Mouse (Mus musculus) hindbrain, embryonic 12.5 days (tissue): ENCODE results near the gene Dynll1. TPM values are rescaled to one million over a fixed set of nuclear protein-coding genes. Genes with fewer than 3 reads are reported as not detected.

Experiments used
- ATAC-seq: fragments of 200-750 bp; cut with Nextera tagmentation; 2 replicates; pipeline ENCODE4 v1.8.0; 2017; ENCODE audit warnings: moderate TSS enrichment; ENCODE audit not compliant: low FRiP score
- H3K27ac ChIP-seq: fragments of 300-500 bp; sonication (generic); 2 replicates; pipeline ENCODE4 v1.5.1; 2016; ENCODE audit warnings: mild to moderate bottlenecking
- H3K27me3 ChIP-seq: fragments of 300-500 bp; sonication (generic); 2 replicates; pipeline ENCODE4 v1.6.1; 2016; ENCODE audit warnings: mild to moderate bottlenecking
- H3K36me3 ChIP-seq: fragments of 300-500 bp; sonication (generic); 2 replicates; pipeline ENCODE4 v1.6.1; 2016; ENCODE audit warnings: mild to moderate bottlenecking
- H3K4me1 ChIP-seq: fragments of 300-500 bp; sonication (generic); 2 replicates; pipeline ENCODE4 v1.6.1; 2016
- H3K4me2 ChIP-seq: fragments of 300-500 bp; sonication (generic); replicated peaks from 2 replicates; pipeline ENCODE4 v1.6.1; 2016; ENCODE audit warnings: mild to moderate bottlenecking
- H3K4me3 ChIP-seq: fragments of 300-500 bp; sonication (generic); 2 replicates; pipeline ENCODE4 v1.5.1; 2016; ENCODE audit warnings: mild to moderate bottlenecking
- H3K9ac ChIP-seq: fragments of 300-500 bp; sonication (generic); 2 replicates; pipeline ENCODE4 v1.6.1; 2016; ENCODE audit warnings: mild to moderate bottlenecking, moderate library complexity
- H3K9me3 ChIP-seq: fragments of 300-500 bp; sonication (generic); replicated peaks from 2 replicates; pipeline ENCODE4 v1.6.1; 2016; ENCODE audit warnings: mild to moderate bottlenecking
- WGBS: fragments of 180-500 bp; shearing (Covaris S2); methylation state at CpG from one replicate; pipeline ENCODE4 v1.1.7; 2016; 5-methylcytosine and 5-hydroxymethylcytosine counted together
- polyA plus RNA-seq: library from polyadenylated mRNA; unstranded; fragments of >200 nt; fragmentation: Nextera tagmentation; extraction: Ambion mirVana; gene quantifications from 2 replicates; pipeline ENCODE4 v1.2.1, GENCODE M21; 2016

Dynll1 gene
- polyA plus RNA-seq, 1 experiment from 2014 or later = 1,383 TPM

DNA sequence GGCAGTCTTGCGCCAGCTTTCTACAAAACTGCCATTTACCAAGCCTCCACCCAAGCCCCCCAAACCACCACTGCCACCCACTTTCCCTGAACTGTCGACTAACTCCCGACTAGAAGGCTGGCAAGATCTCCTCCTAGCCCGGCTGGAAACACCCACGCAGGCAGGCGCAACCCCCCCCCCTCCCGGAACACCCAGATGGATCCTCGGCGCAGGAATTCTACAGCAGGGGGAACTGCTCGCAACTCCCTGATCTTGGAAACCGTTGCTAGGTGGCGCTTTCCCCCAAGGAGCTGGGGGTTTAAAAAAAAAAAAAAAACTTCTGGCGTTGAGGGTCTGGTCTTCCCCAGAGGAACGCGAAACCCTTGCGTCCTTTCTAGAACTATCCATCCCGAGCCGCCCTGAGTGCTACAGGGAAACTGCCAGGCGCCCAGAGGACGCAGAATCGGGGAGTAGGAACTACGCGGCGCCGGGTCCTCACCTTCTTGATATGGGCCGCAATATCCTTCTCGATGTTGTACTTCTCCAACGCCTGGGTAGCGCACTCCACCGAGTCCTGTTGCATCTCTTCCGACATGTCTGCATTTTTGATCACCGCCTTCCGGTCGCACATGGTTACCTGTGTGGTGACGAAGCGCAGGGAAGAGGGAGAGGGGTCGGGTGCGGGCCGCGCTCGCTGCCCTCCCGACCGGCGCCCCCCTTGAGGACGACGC lies 609 bp downstream of the Dynll1 start:
- Histone ChIP-seq H3K4me2 (peak overlapping the region; percentile 65), H3K9me3 (no peaks in the 10 kb centered on the region), H3K36me3 (peaks cover 39% of the 10 kb centered on the region), H3K9ac (peak overlapping the region; percentile 90), H3K27ac (peak overlapping the region; percentile 95), H3K4me1 (peaks cover 25% of the 10 kb centered on the region), H3K4me3 (peak overlapping the region; percentile 89), H3K27me3 (peaks cover 7% of the 10 kb centered on the region)
- ATAC-seq = peak; percentile 1; the same call in 1 of the 2 replicates
- WGBS = 1% methylated on average over 46 of the region's 46 CpGs

DNA sequence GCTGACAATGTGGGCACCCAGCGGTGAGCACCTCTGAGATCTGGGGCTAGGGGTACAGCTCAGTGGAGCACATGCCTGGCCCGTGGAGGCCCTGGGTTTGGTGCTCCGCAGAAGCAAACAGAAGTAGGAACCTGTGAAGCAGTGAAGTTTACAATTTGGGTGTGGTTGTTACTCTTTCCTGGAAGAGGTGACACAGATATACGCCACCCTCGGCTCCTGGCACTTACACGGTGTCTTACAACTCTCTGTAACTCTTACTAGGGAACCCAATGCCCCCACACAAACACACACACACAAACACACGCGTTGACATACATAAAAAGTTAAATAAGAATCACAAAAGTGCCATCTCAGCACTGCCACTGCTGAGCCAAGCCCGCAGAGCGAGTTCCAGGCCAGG lies 4.5 kb downstream of the Dynll1 start:
- no peak overlapping the region for H3K27ac ChIP-seq
- ATAC-seq = no peak
- H3K9me3 ChIP-seq = no peaks in the 10 kb centered on the region
- H3K9ac ChIP-seq = no peak overlapping the region
- H3K36me3 ChIP-seq = peaks cover 61% of the 10 kb centered on the region
- no peak overlapping the region for H3K4me3 ChIP-seq
- WGBS = 89% methylated on average over 10 of the region's 10 CpGs
- H3K4me1 ChIP-seq = peaks cover 20% of the 10 kb centered on the region
- no peak overlapping the region for H3K4me2 ChIP-seq
- no peaks in the 10 kb centered on the region for H3K27me3 ChIP-seq

GRCm38 (mm10) chr5:115294173-115294572 lies 6.6 kb downstream of the Dynll1 start:
- Histone ChIP-seq H3K4me3 (no peak overlapping the region), H3K27ac (no peak overlapping the region), H3K9me3 (no peaks in the 10 kb centered on the region), H3K27me3 (no peaks in the 10 kb centered on the region), H3K4me2 (no peak overlapping the region), H3K4me1 (peaks cover 13% of the 10 kb centered on the region), H3K9ac (no peak overlapping the region), H3K36me3 (peaks cover 79% of the 10 kb centered on the region)
- WGBS = 91% methylated on average over 8 of the region's 8 CpGs
- no peak for ATAC-seq

DNA sequence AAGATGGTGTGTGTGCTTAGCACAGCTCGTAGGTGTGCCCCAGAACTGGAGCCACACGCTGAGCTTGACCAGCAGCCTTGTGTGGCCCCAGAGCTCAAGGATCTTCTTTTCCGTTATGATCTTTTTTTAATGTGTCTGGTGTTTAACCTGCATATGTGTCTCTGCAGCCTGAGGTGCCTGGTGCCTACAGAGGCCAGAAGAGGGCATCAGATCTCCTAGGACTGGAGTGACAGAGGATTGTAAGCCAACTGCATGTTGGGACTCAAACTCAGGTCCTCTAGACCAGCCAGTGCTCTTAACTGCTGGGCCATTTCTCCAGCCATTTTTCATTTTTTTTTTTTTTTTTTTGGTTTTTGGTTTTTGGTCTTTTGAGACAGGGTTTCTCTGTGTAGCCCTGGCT lies 16.1 kb downstream of the Dynll1 start:
- Histone ChIP-seq H3K27me3 (no peaks in the 10 kb centered on the region), H3K4me1 (peaks cover 6% of the 10 kb centered on the region), H3K9me3 (no peaks in the 10 kb centered on the region), H3K36me3 (peaks cover 46% of the 10 kb centered on the region), H3K9ac (no peak overlapping the region), H3K27ac (no peak overlapping the region), H3K4me2 (no peak overlapping the region), H3K4me3 (no peak overlapping the region)
- WGBS = 96% methylated on average over 3 of the region's 3 CpGs
- no peak for ATAC-seq

DNA sequence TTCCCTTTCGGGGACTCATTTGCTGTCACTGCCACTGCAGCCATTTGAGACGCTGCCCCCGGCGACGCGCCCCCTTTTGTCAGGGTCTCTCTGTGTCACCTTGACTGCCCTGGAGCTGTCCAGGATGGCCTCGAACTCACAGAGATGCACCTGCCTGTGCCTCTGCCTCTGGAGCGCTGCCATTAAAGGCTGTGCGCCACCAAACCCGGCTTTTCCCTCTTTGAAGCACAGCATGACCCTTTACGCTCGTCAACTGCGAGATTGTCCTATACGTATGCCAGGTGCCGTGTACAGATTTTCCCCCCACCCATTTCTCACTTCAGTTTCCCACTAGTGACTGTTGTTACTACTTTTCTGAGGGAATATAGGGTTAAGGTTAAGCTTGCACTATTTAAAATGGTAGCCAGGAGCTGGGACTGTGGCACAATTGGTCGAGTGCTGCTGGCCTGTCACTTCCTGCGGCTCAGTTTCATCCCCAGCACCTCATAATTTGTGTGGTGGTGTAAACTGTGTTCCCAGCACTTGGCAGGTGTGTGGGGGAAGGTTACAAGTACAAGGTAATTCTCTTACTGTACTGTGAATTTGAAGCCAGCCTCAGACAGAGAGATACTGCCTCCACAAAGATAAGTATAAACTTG lies 20.6 kb downstream of the Dynll1 start:
- H3K27ac ChIP-seq = peak overlapping the region; percentile 55
- H3K4me2 ChIP-seq = peak overlapping the region; percentile 98
- WGBS = 11% methylated on average over 17 of the region's 17 CpGs
- peaks cover 20% of the 10 kb centered on the region for H3K36me3 ChIP-seq
- H3K9me3 ChIP-seq = no peaks in the 10 kb centered on the region
- peak overlapping the region; percentile 89 for H3K9ac ChIP-seq
- ATAC-seq = no peak
- peak overlapping the region; percentile 93 for H3K4me3 ChIP-seq
- H3K27me3 ChIP-seq = no peaks in the 10 kb centered on the region
- H3K4me1 ChIP-seq = peaks cover 6% of the 10 kb centered on the region

- peak within 1 kb of the TSS; percentile 55 for H3K27ac ChIP-seq
- H3K9ac ChIP-seq = peak within 1 kb of the TSS; percentile 89
- peak within 1 kb of the TSS; percentile 98 for H3K4me2 ChIP-seq
- 3% methylated on average over 45 of the region's 45 CpGs for WGBS
- peak; percentile 85 for ATAC-seq
- H3K9me3 ChIP-seq = no peaks in the 10 kb centered on the region
- peak within 1 kb of the TSS; percentile 93 for H3K4me3 ChIP-seq
- H3K27me3 ChIP-seq = no peaks in the 10 kb centered on the region
- peaks cover 14% of the 10 kb centered on the region for H3K36me3 ChIP-seq
- H3K4me1 ChIP-seq = peaks cover 6% of the 10 kb centered on the region
Observed at GRCm38 (mm10) chr5:115279226-115280049, 21.4 kb downstream of the Dynll1 start, which contains the start of gene Coq5. Gene Coq5, plus strand, starts transcription at chr5:115279666.

- Histone ChIP-seq H3K4me2 (no peak overlapping the region), H3K9ac (no peak overlapping the region), H3K4me1 (peaks cover 6% of the 10 kb centered on the region), H3K27ac (no peak overlapping the region), H3K9me3 (no peaks in the 10 kb centered on the region), H3K4me3 (no peak overlapping the region), H3K27me3 (no peaks in the 10 kb centered on the region), H3K36me3 (peaks cover 7% of the 10 kb centered on the region)
- WGBS = 73% methylated on average over 2 of the region's 2 CpGs
- ATAC-seq = no peak; the same call in 1 of the 2 replicates
Observed at GRCm38 (mm10) chr5:115278785-115279184, 22.0 kb downstream of the Dynll1 start.

- no peak overlapping the region for H3K9ac ChIP-seq
- no peak for ATAC-seq
Observed at GRCm38 (mm10) chr5:115278053-115278452, 22.7 kb downstream of the Dynll1 start.

DNA sequence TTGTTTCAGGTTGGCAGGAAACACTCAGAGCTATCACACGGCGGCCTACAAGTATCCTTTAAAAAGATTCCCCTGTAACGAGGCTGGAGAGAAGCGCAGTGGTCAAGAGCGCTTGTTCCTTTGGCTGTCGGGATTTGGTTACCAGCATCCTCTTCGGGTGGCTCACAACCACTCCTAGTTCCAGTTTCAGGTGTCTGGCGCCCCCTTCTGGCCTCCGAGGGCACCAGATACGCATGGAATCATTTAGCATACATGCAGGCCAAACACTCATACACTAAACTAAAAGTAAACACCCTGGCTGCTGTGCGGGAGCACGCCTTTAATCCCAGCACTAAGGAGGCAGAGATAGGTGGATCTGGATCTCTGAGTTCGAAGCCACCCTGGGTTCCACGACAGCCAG lies 24.8 kb downstream of the Dynll1 start:
- Histone ChIP-seq H3K27ac (no peak overlapping the region), H3K36me3 (no peaks in the 10 kb centered on the region), H3K27me3 (no peaks in the 10 kb centered on the region), H3K9ac (no peak overlapping the region), H3K9me3 (no peaks in the 10 kb centered on the region), H3K4me2 (no peak overlapping the region), H3K4me1 (peaks cover 18% of the 10 kb centered on the region), H3K4me3 (no peak overlapping the region)
- 30% methylated on average over 14 of the region's 14 CpGs for WGBS
- no peak for ATAC-seq

More at GRCm38 (mm10) chr5:115278053-115278452, 22.7 kb downstream of the Dynll1 start:
- Histone ChIP-seq H3K9me3 (no peaks in the 10 kb centered on the region), H3K4me1 (peaks cover 11% of the 10 kb centered on the region), H3K27ac (no peak overlapping the region), H3K36me3 (no peaks in the 10 kb centered on the region), H3K4me3 (no peak overlapping the region), H3K27me3 (no peaks in the 10 kb centered on the region), H3K4me2 (no peak overlapping the region)
- 75% methylated on average over 1 of the region's 1 CpGs for WGBS

GRCm38 (mm10) chr5:115274771-115275170 lies 26.0 kb downstream of the Dynll1 start:
- Histone ChIP-seq H3K9ac (no peak overlapping the region), H3K27ac (no peak overlapping the region), H3K4me3 (no peak overlapping the region), H3K36me3 (no peaks in the 10 kb centered on the region), H3K4me2 (no peak overlapping the region), H3K4me1 (peaks cover 25% of the 10 kb centered on the region), H3K9me3 (no peaks in the 10 kb centered on the region), H3K27me3 (no peaks in the 10 kb centered on the region)
- WGBS = 88% methylated on average over 1 of the region's 1 CpGs
- no peak for ATAC-seq

GRCm38 (mm10) chr5:115274353-115274752 lies 26.4 kb downstream of the Dynll1 start:
- ATAC-seq = no peak
- H3K4me3 ChIP-seq = no peak overlapping the region
- no peaks in the 10 kb centered on the region for H3K27me3 ChIP-seq
- no peak overlapping the region for H3K4me2 ChIP-seq
- WGBS = 74% methylated on average over 1 of the region's 1 CpGs
- H3K4me1 ChIP-seq = peaks cover 29% of the 10 kb centered on the region
- no peak overlapping the region for H3K9ac ChIP-seq
- no peaks in the 10 kb centered on the region for H3K9me3 ChIP-seq
- H3K27ac ChIP-seq = no peak overlapping the region
- H3K36me3 ChIP-seq = peaks cover 3% of the 10 kb centered on the region

GRCm38 (mm10) chr5:115273549-115274135 lies 27.2 kb downstream of the Dynll1 start:
- Histone ChIP-seq H3K27me3 (no peaks in the 10 kb centered on the region), H3K4me1 (peaks cover 33% of the 10 kb centered on the region), H3K36me3 (peaks cover 9% of the 10 kb centered on the region), H3K27ac (peak overlapping the region; percentile 71), H3K9ac (no peak overlapping the region), H3K4me3 (peak overlapping the region; percentile 100; the same call in 1 of the 2 replicates), H3K4me2 (peak overlapping the region; percentile 91), H3K9me3 (no peaks in the 10 kb centered on the region)
- ATAC-seq = no peak
- 77% methylated on average over 6 of the region's 6 CpGs for WGBS
